Mouse (Mus musculus) left cerebral cortex, postnatal 36 days (tissue): ENCODE results near the gene Nbea. TPM values are rescaled to one million over a fixed set of nuclear protein-coding genes. Genes with fewer than 3 reads are reported as not detected.
A peak's percentile ranks its signal among the peaks of the same experiment; 100 is the strongest.

Source experiments
- DNase-seq, 2 experiments: peaks; one replicate each; pipeline ENCODE4 v3.0.0; 2021 to 2022; ENCODE audit warnings: low spot score in 2 of 2, mixed read lengths in 1 of 2
- intact Hi-C: fragments of 180-260 bp; cut with DNase I; formaldehyde crosslinking; loops from one replicate; pipeline ENCODE4 v1.15.1; 2025
- total RNA-seq, 2 experiments: library from RNA; stranded (reverse); gene quantifications; 2 replicates each; pipeline ENCODE4 v1.2.3; 2021

The Nbea gene
- 100 to 1,000 TPM; 175 to 187 TPM for total RNA-seq

- DNase-seq = peak; percentile 87 to 92
- intact Hi-C loops = loop anchor here (5.0 kb wide), 3 partner anchors 86 to 179 kb away; no protein-coding TSS in a partner anchor
Observed at GRCm38 (mm10) chr3:56183159-56184133, at the start of gene Nbea. Gene Nbea, minus strand, starts transcription at chr3:56183701.

DNA sequence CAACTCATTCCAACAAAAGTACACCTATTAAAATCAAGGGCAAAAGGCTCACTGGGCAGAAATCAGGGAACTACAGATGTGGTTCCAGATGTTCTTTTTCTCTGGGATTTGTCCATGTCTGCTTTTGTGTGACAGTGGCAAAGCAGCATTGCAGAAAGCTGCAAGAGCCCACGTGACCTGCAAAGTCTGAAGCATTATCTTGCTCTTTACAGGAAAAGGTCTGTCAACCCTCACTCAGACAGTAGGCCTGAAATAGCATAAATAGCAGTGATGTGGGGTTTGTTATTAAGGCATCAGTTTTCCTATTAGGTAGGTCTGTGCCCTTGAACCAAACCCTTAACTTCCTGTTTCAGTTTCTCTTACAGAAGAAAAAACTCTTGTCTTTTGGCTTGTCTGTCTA lies 45.8 kb upstream of the Nbea start:
- no peak for DNase-seq

DNA sequence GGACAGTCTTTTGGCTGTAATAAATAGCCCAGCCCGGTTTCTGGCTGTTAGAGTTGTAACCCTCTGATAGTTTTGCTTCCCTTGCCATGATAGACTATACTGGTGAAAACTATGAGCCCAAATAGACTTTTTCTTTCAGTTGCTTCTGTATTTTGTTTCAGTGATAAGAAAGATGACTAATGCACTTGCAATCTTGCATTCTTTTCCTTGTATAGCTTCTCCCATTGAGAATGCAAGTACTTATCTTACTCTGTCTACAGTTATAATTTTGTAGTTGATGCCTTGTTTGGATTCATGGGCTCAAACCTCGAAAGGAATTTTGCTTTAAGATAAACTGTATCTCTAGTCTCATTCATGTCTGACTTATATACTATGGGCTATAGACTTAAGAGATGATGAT lies 32.5 kb upstream of the Nbea start:
- intact Hi-C loops = no loop called here

More for the DNA sequence above, 45.8 kb upstream of the Nbea start:
- intact Hi-C loops = no loop called here

GRCm38 (mm10) chr3:56203968-56204367 lies 20.5 kb upstream of the Nbea start:
- peak in 1 of 2 experiments; percentile 9 for DNase-seq
- intact Hi-C loops = no loop called here

More for the DNA sequence above, 32.5 kb upstream of the Nbea start:
- DNase-seq = no peak

DNA sequence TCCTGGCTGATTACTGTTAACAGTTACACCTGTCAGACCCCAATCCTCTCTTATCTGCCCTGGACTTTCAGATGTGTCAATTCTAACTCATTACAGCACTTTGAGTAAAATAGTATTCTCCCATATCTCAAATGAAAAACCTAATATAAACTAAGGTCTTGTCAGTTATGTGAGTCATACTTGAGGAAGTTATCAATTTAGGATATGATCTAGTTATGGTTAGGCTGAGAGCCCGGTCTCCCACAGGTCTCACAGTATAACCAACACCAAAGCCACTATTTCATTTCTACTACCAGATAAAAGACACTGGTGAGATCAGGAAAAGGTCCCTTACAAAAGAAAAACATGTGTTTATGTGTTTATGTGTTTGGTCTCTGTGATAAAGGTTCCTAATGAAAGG lies 4.7 kb upstream of the Nbea start:
- no peak for DNase-seq
- intact Hi-C loops = no loop called here

GRCm38 (mm10) chr3:56187131-56187779 lies 3.8 kb upstream of the Nbea start:
- DNase-seq = no peak
- intact Hi-C loops = no loop called here

- DNase-seq = peak; percentile 34 to 45
- intact Hi-C loops = loop anchor here (5.0 kb wide), 3 partner anchors 85 to 180 kb away; no protein-coding TSS in a partner anchor
Observed at GRCm38 (mm10) chr3:56182371-56183158, 936 bp downstream of the Nbea start.

- no peak for DNase-seq
- intact Hi-C loops = loop anchor here (5.0 kb wide), 3 partner anchors 85 to 180 kb away; no protein-coding TSS in a partner anchor
Observed at GRCm38 (mm10) chr3:56181991-56182370, 1.5 kb downstream of the Nbea start.

GRCm38 (mm10) chr3:56181025-56181424 lies 2.5 kb downstream of the Nbea start:
- intact Hi-C loops = loop anchor here (5.0 kb wide), 3 partner anchors 84 to 181 kb away; no protein-coding TSS in a partner anchor
- no peak for DNase-seq

DNA sequence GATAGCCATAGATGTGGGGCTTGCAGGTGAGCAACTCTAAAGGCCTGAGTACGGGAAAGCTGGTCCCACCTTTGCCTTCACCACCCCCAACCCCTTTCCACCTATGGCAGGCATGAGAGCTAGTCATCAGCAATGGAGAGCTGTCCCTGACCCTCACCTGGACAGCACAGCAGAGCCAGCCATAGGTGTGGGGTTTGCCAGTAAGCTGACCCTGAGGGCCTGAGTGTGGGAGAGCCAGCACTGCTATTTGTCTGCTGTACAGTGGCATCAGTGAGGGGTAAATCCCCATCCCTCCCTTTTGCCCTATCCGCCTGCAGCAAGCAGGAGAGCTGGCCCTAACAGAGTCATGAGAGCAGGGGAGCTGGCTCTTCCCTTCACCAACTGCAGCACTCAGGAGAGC lies 25.6 kb downstream of the Nbea start:
- intact Hi-C loops = no loop called here
- DNase-seq = no peak

DNA sequence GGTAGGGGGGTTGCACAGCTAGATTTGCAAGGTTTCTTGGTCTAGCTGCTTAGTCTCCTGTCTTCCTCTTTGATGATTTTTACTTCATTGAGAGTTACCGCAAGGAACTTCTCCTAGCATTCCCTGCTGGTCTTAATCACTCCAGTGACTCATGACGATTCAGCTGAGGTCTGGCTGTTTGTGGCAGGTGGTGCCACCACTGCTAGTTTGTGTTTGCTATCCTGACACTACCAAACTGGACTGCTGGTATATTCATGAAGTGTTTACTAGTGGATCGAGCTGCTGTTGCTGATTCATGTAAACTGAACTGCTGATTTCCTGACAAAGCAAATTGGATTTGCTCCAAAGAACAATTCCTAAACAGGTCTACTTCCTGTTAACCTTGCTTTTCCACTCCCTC lies 56.8 kb downstream of the Nbea start:
- no peak for DNase-seq

GRCm38 (mm10) chr3:56116647-56117046 lies 66.9 kb downstream of the Nbea start:
- DNase-seq = no peak
- intact Hi-C loops = no loop called here

More for the DNA sequence above, 56.8 kb downstream of the Nbea start:
- intact Hi-C loops = no loop called here

GRCm38 (mm10) chr3:56108101-56108500 lies 75.4 kb downstream of the Nbea start:
- DNase-seq = no peak
- intact Hi-C loops = no loop called here

- intact Hi-C loops = loop anchor here (5.0 kb wide), 1 partner anchor 85 kb away; the partner anchor contains the start of gene Nbea
- no peak for DNase-seq
Observed at GRCm38 (mm10) chr3:56097105-56097504, 86.4 kb downstream of the Nbea start.

- no peak for DNase-seq
- intact Hi-C loops = no loop called here
Observed at GRCm38 (mm10) chr3:56079015-56079612, 104.4 kb downstream of the Nbea start.

- no peak for DNase-seq
- intact Hi-C loops = no loop called here
Observed at GRCm38 (mm10) chr3:56067849-56068248, 115.7 kb downstream of the Nbea start.

- no peak for DNase-seq
- intact Hi-C loops = no loop called here
Observed at GRCm38 (mm10) chr3:56066360-56067040, 117.0 kb downstream of the Nbea start.

DNA sequence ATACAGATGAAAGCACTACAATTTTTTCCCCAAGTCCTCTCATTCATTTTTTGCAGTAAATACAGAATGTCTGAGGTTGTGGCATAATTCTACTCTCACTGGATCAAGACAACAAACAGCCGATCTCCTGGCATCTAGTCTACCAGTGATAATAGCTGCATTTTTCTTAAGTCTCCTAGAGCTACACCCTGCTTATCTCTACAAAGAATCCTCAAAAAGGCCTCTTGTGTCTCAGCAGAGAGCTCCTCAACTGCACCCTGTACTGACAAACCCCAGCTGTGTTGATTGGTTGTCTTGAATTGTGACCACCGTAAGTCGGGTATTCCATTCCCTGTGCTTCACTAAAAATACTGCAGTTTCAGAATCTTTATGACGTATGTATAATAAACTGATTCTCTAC lies 118.3 kb downstream of the Nbea start:
- DNase-seq = no peak

More for the DNA sequence above, 118.3 kb downstream of the Nbea start:
- intact Hi-C loops = no loop called here
